Mouse (Mus musculus) heart, adult 2 months (tissue): ENCODE results near the gene 2310046K23Rik. TPM values are rescaled to one million over a fixed set of nuclear protein-coding genes. Genes with fewer than 3 reads are reported as not detected.
"Not testable (repeated sequence)": the region's sequence is repeated elsewhere in the genome, so short reads cannot be mapped to it uniquely, and the experiment has no call there.

ENCODE experiments used
- DNase-seq, 2 experiments: peaks; one replicate each; pipeline ENCODE4 v3.0.0; 2021
- H3K27ac ChIP-seq: fragments of 200-600 bp; 2 replicates; pipeline ENCODE4 v1.8.1; 2022
- H3K27me3 ChIP-seq: fragments of 200-500 bp; 2 replicates; pipeline ENCODE4 v1.6.1; 2012; ENCODE audit warnings: mild to moderate bottlenecking, low read length, inconsistent platforms, mixed read lengths; ENCODE audit not compliant: control insufficient read depth, insufficient read depth
- H3K36me3 ChIP-seq: fragments of 200-500 bp; 2 replicates; pipeline ENCODE4 v1.6.1; 2012; ENCODE audit warnings: low read length, inconsistent platforms; ENCODE audit not compliant: control insufficient read depth, insufficient read depth
- H3K4me1 ChIP-seq: fragments of 200-500 bp; 2 replicates; pipeline ENCODE4 v1.6.1; 2011; ENCODE audit warnings: low read length; ENCODE audit not compliant: control insufficient read depth, insufficient read depth
- H3K4me3 ChIP-seq: fragments of 200-600 bp; 2 replicates; pipeline ENCODE4 v1.8.1; 2022
- H3K79me2 ChIP-seq: fragments of 200-500 bp; replicated peaks from 2 replicates; pipeline ENCODE4 v1.6.1; 2012; ENCODE audit warnings: mild to moderate bottlenecking, inconsistent platforms, low read length, moderate library complexity, mixed read lengths; ENCODE audit not compliant: control insufficient read depth, insufficient read depth
- H3K9ac ChIP-seq: fragments of 200-500 bp; 2 replicates; pipeline ENCODE4 v1.6.1; 2012; ENCODE audit warnings: low read depth, mild to moderate bottlenecking, control low read depth, inconsistent platforms, low read length, mixed read lengths
- CTCF ChIP-seq: fragments of 200-600 bp; IDR thresholded peaks from 2 replicates; pipeline ENCODE4 v1.8.1; 2022; ENCODE audit warnings: antibody characterized with exemption, mild to moderate bottlenecking, moderate library complexity
- EP300 ChIP-seq: fragments of 200-500 bp; IDR thresholded peaks from 2 replicates; pipeline ENCODE4 v1.6.1; 2011; ENCODE audit warnings: low read depth, low read length, control low read depth; ENCODE audit not compliant: insufficient read depth
- POLR2A ChIP-seq: fragments of 200-500 bp; IDR thresholded peaks from 2 replicates; pipeline ENCODE4 v1.6.1; 2011; ENCODE audit warnings: mild to moderate bottlenecking, low read depth, low read length, control low read depth; ENCODE audit not compliant: insufficient read depth
- WGBS: fragments of 180-500 bp; shearing (Covaris S2); methylation state at CpG from one replicate; pipeline ENCODE4 v1.1.7; 2018; 5-methylcytosine and 5-hydroxymethylcytosine counted together
- intact Hi-C: fragments of 180-260 bp; cut with DNase I; formaldehyde crosslinking; loops from one replicate; pipeline ENCODE4 v1.15.1; 2025
- polyA plus RNA-seq: library from polyadenylated mRNA; depleted of rRNA; stranded (reverse); fragments of >200 nt; gene quantifications from 2 replicates; pipeline ENCODE4 v1.2.3, GENCODE M21; 2012; rRNA removed
- total RNA-seq, 2 experiments: library from RNA; stranded (reverse); gene quantifications; 2 replicates each; pipeline ENCODE4 v1.2.3; 2021

The 2310046K23Rik gene
- total and polyA plus RNA-seq, 3 experiments = not detected

DNA sequence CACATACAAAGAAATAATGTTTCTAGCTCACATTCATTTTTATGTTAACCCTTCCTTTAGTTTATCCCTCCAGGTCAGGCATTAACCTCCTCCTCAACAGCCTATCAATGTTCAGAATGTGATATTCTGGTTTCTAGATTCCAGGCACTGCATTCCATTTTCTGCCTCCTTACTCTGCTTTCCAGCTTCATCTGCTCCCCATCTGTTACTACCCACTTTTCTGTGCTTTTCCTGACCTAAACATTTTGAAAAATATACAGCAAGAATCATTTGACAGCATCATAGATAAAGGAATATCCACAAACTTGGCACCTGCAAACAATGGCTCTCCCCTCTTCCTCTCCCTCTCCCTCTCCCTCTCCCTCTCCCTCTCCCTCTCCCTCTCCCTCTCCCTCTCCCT is 30.8 kb downstream of the 2310046K23Rik start:
- no peaks in the 10 kb centered on the region for H3K4me1 ChIP-seq
- H3K27me3 ChIP-seq = no peaks in the 10 kb centered on the region
- H3K79me2 ChIP-seq = no peaks in the 10 kb centered on the region
- H3K36me3 ChIP-seq = no peaks in the 10 kb centered on the region
- no peak for DNase-seq
- intact Hi-C loops = no loop called here
- no peak overlapping the region for H3K4me3 ChIP-seq
- TF ChIP-seq EP300 = no peak
- no peak for TF ChIP-seq POLR2A
- TF ChIP-seq CTCF = no peak
- no peak overlapping the region for H3K9ac ChIP-seq
- H3K27ac ChIP-seq = no peak overlapping the region

DNA sequence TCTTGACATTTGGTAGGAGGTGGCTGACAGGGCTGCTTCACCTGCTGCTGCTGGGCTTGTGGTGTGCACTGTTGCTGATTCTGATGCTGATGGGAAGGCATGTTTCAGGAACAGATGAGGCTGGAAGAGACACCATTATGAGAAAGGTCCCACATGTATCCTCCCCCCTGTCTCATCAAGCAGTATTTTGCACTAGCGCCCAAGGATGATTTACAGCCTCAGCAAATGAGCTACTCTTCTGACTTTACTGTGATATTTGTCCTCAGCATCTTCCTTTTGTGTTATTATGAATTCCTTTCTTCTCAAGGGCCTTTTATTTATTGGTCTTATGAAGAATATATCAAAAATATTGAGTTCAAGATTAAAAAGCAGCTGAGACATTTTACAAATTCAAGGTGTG is 33.9 kb downstream of the 2310046K23Rik start, which contains the start of gene Sprr4:
TSS of gene Sprr4 (minus strand) at position 101 of the 400 bp plus-strand sequence.
- H3K36me3 ChIP-seq = no peaks in the 10 kb centered on the region
- no peaks in the 10 kb centered on the region for H3K27me3 ChIP-seq
- WGBS = 84% methylated on average over 1 of the region's 1 CpGs
- no peaks in the 10 kb centered on the region for H3K79me2 ChIP-seq
- no peak within 1 kb of the TSS for H3K4me3 ChIP-seq
- intact Hi-C loops = no loop called here
- TF ChIP-seq EP300 = no peak
- TF ChIP-seq CTCF = no peak
- TF ChIP-seq POLR2A = no peak
- no peaks in the 10 kb centered on the region for H3K4me1 ChIP-seq
- DNase-seq = no peak
- H3K9ac ChIP-seq = no peak within 1 kb of the TSS
- H3K27ac ChIP-seq = no peak within 1 kb of the TSS

DNA sequence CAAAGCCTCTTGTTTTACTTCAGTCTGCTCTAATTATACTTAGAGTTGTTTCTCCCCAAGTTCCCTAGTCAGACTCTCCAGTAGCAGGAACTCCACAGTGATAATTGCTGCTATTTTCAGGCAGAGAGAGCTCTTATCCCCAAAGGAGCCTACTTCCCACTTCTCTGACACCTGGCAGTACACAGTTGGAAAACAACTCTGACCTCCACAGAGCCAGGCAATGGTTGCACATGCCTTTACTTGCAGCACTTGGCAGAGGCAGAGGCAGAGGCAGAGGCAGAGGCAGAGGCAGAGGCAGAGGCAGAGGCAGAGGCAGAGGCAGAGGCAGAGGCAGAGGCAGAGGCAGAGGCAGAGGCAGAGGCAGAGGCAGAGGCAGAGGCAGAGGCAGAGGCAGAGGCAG is 44.0 kb downstream of the 2310046K23Rik start:
- DNase-seq, H3K9ac ChIP-seq, H3K4me1 ChIP-seq, H3K27ac ChIP-seq, H3K27me3 ChIP-seq, H3K4me3 ChIP-seq, H3K79me2 ChIP-seq, intact Hi-C loops, H3K36me3 ChIP-seq: not testable (repeated sequence)

DNA sequence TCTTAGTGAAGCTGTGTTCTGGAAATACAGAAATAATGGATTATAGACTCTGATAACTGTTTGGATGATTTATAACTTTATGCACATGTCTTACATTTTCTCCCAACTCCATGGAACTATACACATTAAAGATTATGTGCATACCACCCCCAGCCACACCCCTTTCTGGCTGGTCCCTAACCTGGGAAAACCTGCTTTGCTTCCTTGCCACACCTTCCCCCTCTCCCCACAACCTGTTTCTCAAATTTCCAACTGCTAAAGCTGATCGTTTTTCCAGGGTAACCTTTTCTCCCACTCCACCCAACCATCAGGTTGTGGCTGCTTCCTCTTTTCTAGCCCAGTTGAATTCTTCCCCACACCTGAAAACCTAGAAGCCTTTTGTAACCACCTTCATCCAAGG is 48.0 kb downstream of the 2310046K23Rik start:
- no peak for TF ChIP-seq POLR2A
- no peak for TF ChIP-seq CTCF
- no peak for TF ChIP-seq EP300
- H3K4me3 ChIP-seq = no peak overlapping the region
- no peak for DNase-seq
- WGBS = 20% methylated on average over 1 of the region's 1 CpGs
- no peaks in the 10 kb centered on the region for H3K4me1 ChIP-seq
- H3K36me3 ChIP-seq = no peaks in the 10 kb centered on the region
- no peak overlapping the region for H3K9ac ChIP-seq
- intact Hi-C loops = no loop called here
- no peak overlapping the region for H3K27ac ChIP-seq
- H3K79me2 ChIP-seq = no peaks in the 10 kb centered on the region
- H3K27me3 ChIP-seq = no peaks in the 10 kb centered on the region

DNA sequence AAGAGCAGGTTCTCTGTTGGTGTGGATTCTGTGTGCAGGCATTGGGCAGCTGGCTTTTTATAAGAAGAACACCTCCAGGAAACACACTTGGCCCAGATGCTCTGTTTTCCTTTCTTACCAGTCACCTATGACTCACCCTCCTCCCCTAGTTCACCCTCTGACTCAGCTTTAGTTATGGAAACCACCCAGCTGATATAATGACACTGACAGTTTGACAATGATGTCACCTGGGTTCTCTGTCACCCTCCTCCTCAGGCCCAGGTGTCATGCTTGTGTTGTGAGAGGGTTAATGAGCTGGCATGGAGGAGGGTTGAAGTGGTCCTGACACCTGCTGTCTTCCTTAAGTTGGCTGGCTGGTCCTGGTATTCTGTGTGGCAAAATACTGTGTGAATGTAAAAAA is 48.4 kb downstream of the 2310046K23Rik start, which contains the start of gene Sprr1a:
TSS of gene Sprr1a (minus strand) at position 33 of the 400 bp plus-strand sequence.
- H3K79me2 ChIP-seq = no peaks in the 10 kb centered on the region
- H3K27ac ChIP-seq = no peak within 1 kb of the TSS
- no peaks in the 10 kb centered on the region for H3K27me3 ChIP-seq
- H3K4me1 ChIP-seq = no peaks in the 10 kb centered on the region
- H3K9ac ChIP-seq = no peak within 1 kb of the TSS
- no peaks in the 10 kb centered on the region for H3K36me3 ChIP-seq
- no peak for TF ChIP-seq EP300
- TF ChIP-seq POLR2A = no peak
- no peak for TF ChIP-seq CTCF
- intact Hi-C loops = no loop called here
- no peak within 1 kb of the TSS for H3K4me3 ChIP-seq
- no peak for DNase-seq

Other genes with a start within 250 kb of the 2310046K23Rik start
- not detected for gene Sprr2a3, start 249.1 kb downstream of the 2310046K23Rik start, total RNA-seq
- gene Sprr2a3, start 249.1 kb downstream of the 2310046K23Rik start, polyA plus RNA-seq = 0.18 TPM in 2 replicates
- gene Sprr2b, start 217.9 kb downstream of the 2310046K23Rik start, total RNA-seq = not detected
- gene Sprr2b, start 217.9 kb downstream of the 2310046K23Rik start, polyA plus RNA-seq = not detected in 2 replicates
- gene Sprr2d, start 195.4 kb downstream of the 2310046K23Rik start, total RNA-seq = not detected
- not detected in 2 replicates for gene Sprr2d, start 195.4 kb downstream of the 2310046K23Rik start, polyA plus RNA-seq
- gene Sprr2e, start 182.4 kb downstream of the 2310046K23Rik start, total RNA-seq = not detected
- not detected in 2 replicates for gene Sprr2e, start 182.4 kb downstream of the 2310046K23Rik start, polyA plus RNA-seq
- not detected for gene Sprr2f, start 169.3 kb downstream of the 2310046K23Rik start, total RNA-seq
- gene Sprr2f, start 169.3 kb downstream of the 2310046K23Rik start, polyA plus RNA-seq = not detected in 2 replicates
- gene Sprr2h, start 148.8 kb downstream of the 2310046K23Rik start, total RNA-seq = not detected
- not detected in 2 replicates for gene Sprr2h, start 148.8 kb downstream of the 2310046K23Rik start, polyA plus RNA-seq
- not detected for gene Sprr2i, start 126.5 kb downstream of the 2310046K23Rik start, total RNA-seq
- not detected in 2 replicates for gene Sprr2i, start 126.5 kb downstream of the 2310046K23Rik start, polyA plus RNA-seq
- not detected for gene Sprr2j-ps, start 116.4 kb downstream of the 2310046K23Rik start, total RNA-seq
- gene Sprr2j-ps, start 116.4 kb downstream of the 2310046K23Rik start, polyA plus RNA-seq = not detected in 2 replicates
- gene Gm9774, start 105.1 kb downstream of the 2310046K23Rik start, total RNA-seq = 1 to 10 TPM; 3.3 to 3.5 TPM
- 4.6 and 4.7 TPM in 2 replicates for gene Gm9774, start 105.1 kb downstream of the 2310046K23Rik start, polyA plus RNA-seq
- not detected for gene Sprr2k, start 101.9 kb downstream of the 2310046K23Rik start, total RNA-seq
- not detected in 2 replicates for gene Sprr2k, start 101.9 kb downstream of the 2310046K23Rik start, polyA plus RNA-seq
- gene Sprr1b, start 95.7 kb downstream of the 2310046K23Rik start, total RNA-seq = not detected
- gene Sprr1b, start 95.7 kb downstream of the 2310046K23Rik start, polyA plus RNA-seq = not detected in 2 replicates
- not detected for gene Sprr3, start 75.8 kb downstream of the 2310046K23Rik start, total RNA-seq
- gene Sprr3, start 75.8 kb downstream of the 2310046K23Rik start, polyA plus RNA-seq = not detected in 2 replicates
- gene Sprr1a, start 48.6 kb downstream of the 2310046K23Rik start, total RNA-seq = not detected
- 0.66 TPM in 1 of 2 replicates, not detected in the other for gene Sprr1a, start 48.6 kb downstream of the 2310046K23Rik start, polyA plus RNA-seq
- not detected for gene Sprr4, start 34.0 kb downstream of the 2310046K23Rik start, total RNA-seq
- gene Sprr4, start 34.0 kb downstream of the 2310046K23Rik start, polyA plus RNA-seq = not detected in 2 replicates
- gene Ivl, start 39.2 kb upstream of the 2310046K23Rik start, total RNA-seq = not detected
- gene Ivl, start 39.2 kb upstream of the 2310046K23Rik start, polyA plus RNA-seq = not detected in 2 replicates
- not detected for gene Smcp, start 54.5 kb upstream of the 2310046K23Rik start, total RNA-seq
- 0.86 and 0.91 TPM in 2 replicates for gene Smcp, start 54.5 kb upstream of the 2310046K23Rik start, polyA plus RNA-seq
- not detected for gene 2210017I01Rik, start 73.0 kb upstream of the 2310046K23Rik start, total RNA-seq
- gene 2210017I01Rik, start 73.0 kb upstream of the 2310046K23Rik start, polyA plus RNA-seq = not detected in 2 replicates
- not detected for gene Lce6a, start 87.1 kb upstream of the 2310046K23Rik start, total RNA-seq
- not detected in 2 replicates for gene Lce6a, start 87.1 kb upstream of the 2310046K23Rik start, polyA plus RNA-seq
- not detected for gene Lce1a1, start 113.8 kb upstream of the 2310046K23Rik start, total RNA-seq
- not detected in 2 replicates for gene Lce1a1, start 113.8 kb upstream of the 2310046K23Rik start, polyA plus RNA-seq
- not detected for gene Lce1b, start 122.4 kb upstream of the 2310046K23Rik start, total RNA-seq
- not detected in 2 replicates for gene Lce1b, start 122.4 kb upstream of the 2310046K23Rik start, polyA plus RNA-seq
- gene Lce1a2, start 135.8 kb upstream of the 2310046K23Rik start, total RNA-seq = not detected
- not detected in 2 replicates for gene Lce1a2, start 135.8 kb upstream of the 2310046K23Rik start, polyA plus RNA-seq
- not detected for gene Lce1c, start 144.7 kb upstream of the 2310046K23Rik start, total RNA-seq
- not detected in 2 replicates for gene Lce1c, start 144.7 kb upstream of the 2310046K23Rik start, polyA plus RNA-seq
- not detected for gene Lce1d, start 152.7 kb upstream of the 2310046K23Rik start, total RNA-seq
- not detected in 2 replicates for gene Lce1d, start 152.7 kb upstream of the 2310046K23Rik start, polyA plus RNA-seq
- not detected for gene Lce1e, start 174.6 kb upstream of the 2310046K23Rik start, total RNA-seq
- gene Lce1e, start 174.6 kb upstream of the 2310046K23Rik start, polyA plus RNA-seq = not detected in 2 replicates
- not detected for gene Lce1f, start 185.8 kb upstream of the 2310046K23Rik start, total RNA-seq
- not detected in 2 replicates for gene Lce1f, start 185.8 kb upstream of the 2310046K23Rik start, polyA plus RNA-seq
- not detected for gene Gm38119, start 204.6 kb upstream of the 2310046K23Rik start, total RNA-seq
- gene Gm38119, start 204.6 kb upstream of the 2310046K23Rik start, polyA plus RNA-seq = not detected in 2 replicates
- not detected for gene Lce1g, start 217.8 kb upstream of the 2310046K23Rik start, total RNA-seq
- not detected in 2 replicates for gene Lce1g, start 217.8 kb upstream of the 2310046K23Rik start, polyA plus RNA-seq
- not detected for gene Lce1h, start 230.6 kb upstream of the 2310046K23Rik start, total RNA-seq
- gene Lce1h, start 230.6 kb upstream of the 2310046K23Rik start, polyA plus RNA-seq = not detected in 2 replicates
- gene Lce1i, start 244.4 kb upstream of the 2310046K23Rik start, total RNA-seq = not detected
- gene Lce1i, start 244.4 kb upstream of the 2310046K23Rik start, polyA plus RNA-seq = not detected in 2 replicates